Mouse (Mus musculus) midbrain, embryonic 14.5 days (tissue): ENCODE measurements around the gene Naa50. TPM values are rescaled to one million over a fixed set of nuclear protein-coding genes. Genes with fewer than 3 reads are reported as not detected.

Experiments used
- ATAC-seq: fragments of 200-750 bp; cut with Nextera tagmentation; 2 replicates; pipeline ENCODE4 v1.8.0; 2017; ENCODE audit warnings: moderate number of reproducible peaks, moderate library complexity; ENCODE audit not compliant: low FRiP score, low TSS enrichment
- DNase-seq: peaks from one replicate; pipeline ENCODE4 v3.0.0-alpha.2; 2015
- H3K27ac ChIP-seq: fragments of 300-500 bp; sonication (generic); replicated peaks from 2 replicates; pipeline ENCODE4 v1.5.1; 2014; ENCODE audit warnings: mild to moderate bottlenecking, low read depth, low read length, moderate library complexity
- H3K27me3 ChIP-seq: fragments of 300-500 bp; sonication (generic); 2 replicates; pipeline ENCODE4 v1.6.1; 2014; ENCODE audit warnings: low read length, control low read depth, mixed read lengths; ENCODE audit not compliant: control insufficient read depth, insufficient read depth
- H3K36me3 ChIP-seq: fragments of 300-500 bp; sonication (generic); 2 replicates; pipeline ENCODE4 v1.6.1; 2014; ENCODE audit warnings: low read length, control low read depth; ENCODE audit not compliant: control insufficient read depth, insufficient read depth
- H3K4me1 ChIP-seq: fragments of 300-500 bp; sonication (generic); 2 replicates; pipeline ENCODE4 v1.6.1; 2014; ENCODE audit warnings: mild to moderate bottlenecking, antibody characterized with exemption, low read length, control low read depth; ENCODE audit not compliant: control insufficient read depth, insufficient read depth
- H3K4me2 ChIP-seq: fragments of 300-500 bp; sonication (generic); 2 replicates; pipeline ENCODE4 v1.6.1; 2014; ENCODE audit warnings: mild to moderate bottlenecking, low read length, moderate library complexity
- H3K4me3 ChIP-seq: fragments of 300-500 bp; sonication (generic); replicated peaks from 2 replicates; pipeline ENCODE4 v1.5.1; 2014; ENCODE audit warnings: low read depth, low read length
- H3K9ac ChIP-seq: fragments of 300-500 bp; sonication (generic); replicated peaks from 2 replicates; pipeline ENCODE4 v1.6.1; 2014; ENCODE audit warnings: mild to moderate bottlenecking, low read length, moderate library complexity
- H3K9me3 ChIP-seq: fragments of 300-500 bp; sonication (generic); 2 replicates; pipeline ENCODE4 v1.6.1; 2016; ENCODE audit warnings: low read length, control low read depth, mixed read lengths; ENCODE audit not compliant: control insufficient read depth
- WGBS: fragments of 180-500 bp; shearing (Covaris S2); extraction: QIAGEN DNeasy Blood & Tissue Kit; methylation state at CpG from one replicate; pipeline ENCODE4 v1.1.7; 2014; 5-methylcytosine and 5-hydroxymethylcytosine counted together
- polyA plus RNA-seq: library from polyadenylated mRNA; unstranded; fragments of >200 nt; fragmentation: Nextera tagmentation; extraction: Ambion mirVana; gene quantifications from 2 replicates; pipeline ENCODE4 v1.2.1, GENCODE M21; 2014

The Naa50 gene
- polyA plus RNA-seq, 1 experiment from 2014 or later: 43.7 TPM

GRCm38 (mm10) chr16:44122122-44122521 lies 17.5 kb upstream of the Naa50 start:
- Histone ChIP-seq H3K9ac (no peak overlapping the region), H3K4me1 (no peaks in the 10 kb centered on the region), H3K4me2 (no peak overlapping the region), H3K4me3 (no peak overlapping the region), H3K9me3 (no peaks in the 10 kb centered on the region), H3K27ac (no peak overlapping the region), H3K36me3 (0 out of 2 replicates have a peak, but pooled peaks cover 3% of the 10 kb centered on the region), H3K27me3 (no peaks in the 10 kb centered on the region)
- DNase-seq (no peak), ATAC-seq (no peak)
- WGBS: 93% methylated on average over 6 of the region's 6 CpGs

- no peak overlapping the region for H3K4me3 ChIP-seq
- H3K4me1 ChIP-seq: no peaks in the 10 kb centered on the region
- H3K9me3 ChIP-seq: no peaks in the 10 kb centered on the region
- no peak for ATAC-seq
- no peak overlapping the region for H3K27ac ChIP-seq
- no peak overlapping the region for H3K9ac ChIP-seq
- 0 out of 2 replicates have a peak, but pooled peaks cover 3% of the 10 kb centered on the region for H3K36me3 ChIP-seq
- no peak for DNase-seq
- H3K4me2 ChIP-seq: no peak overlapping the region
- no peaks in the 10 kb centered on the region for H3K27me3 ChIP-seq
- 92% methylated on average over 6 of the region's 6 CpGs for WGBS
Measured at GRCm38 (mm10) chr16:44122574-44122973, 17.1 kb upstream of the Naa50 start.

GRCm38 (mm10) chr16:44122982-44123725 lies 16.5 kb upstream of the Naa50 start:
- Histone ChIP-seq H3K9me3 (no peaks in the 10 kb centered on the region), H3K36me3 (0 out of 2 replicates have a peak, but pooled peaks cover 3% of the 10 kb centered on the region), H3K27ac (no peak overlapping the region), H3K27me3 (no peaks in the 10 kb centered on the region), H3K4me1 (no peaks in the 10 kb centered on the region), H3K4me3 (no peak overlapping the region), H3K9ac (no peak overlapping the region), H3K4me2 (no peak overlapping the region)
- WGBS: 92% methylated on average over 7 of the region's 7 CpGs
- DNase-seq (no peak), ATAC-seq (no peak)

- no peak for DNase-seq
- no peak overlapping the region for H3K4me3 ChIP-seq
- 0 out of 2 replicates have a peak, but pooled peaks cover under 1% of the 10 kb centered on the region for H3K36me3 ChIP-seq
- no peak for ATAC-seq
- no peak overlapping the region for H3K9ac ChIP-seq
- no peaks in the 10 kb centered on the region for H3K9me3 ChIP-seq
- no peaks in the 10 kb centered on the region for H3K27me3 ChIP-seq
- WGBS: 83% methylated on average over 2 of the region's 2 CpGs
- H3K27ac ChIP-seq: no peak overlapping the region
- H3K4me2 ChIP-seq: no peak overlapping the region
- H3K4me1 ChIP-seq: no peaks in the 10 kb centered on the region
Measured at GRCm38 (mm10) chr16:44123786-44124185, 15.8 kb upstream of the Naa50 start.

- ATAC-seq: no peak
- H3K4me1 ChIP-seq: no peaks in the 10 kb centered on the region
- no peaks in the 10 kb centered on the region for H3K9me3 ChIP-seq
- no peak for DNase-seq
- H3K4me2 ChIP-seq: no peak overlapping the region
- H3K9ac ChIP-seq: no peak overlapping the region
- 93% methylated on average over 1 of the region's 1 CpGs for WGBS
- H3K36me3 ChIP-seq: no peaks in the 10 kb centered on the region
- no peaks in the 10 kb centered on the region for H3K27me3 ChIP-seq
- H3K27ac ChIP-seq: no peak overlapping the region
- no peak overlapping the region for H3K4me3 ChIP-seq
Measured at GRCm38 (mm10) chr16:44124713-44125112, 14.9 kb upstream of the Naa50 start.

- H3K9me3 ChIP-seq: no peaks in the 10 kb centered on the region
- H3K4me1 ChIP-seq: no peaks in the 10 kb centered on the region
- no peak overlapping the region for H3K4me2 ChIP-seq
- no peak overlapping the region for H3K4me3 ChIP-seq
- H3K27me3 ChIP-seq: no peaks in the 10 kb centered on the region
- no peak overlapping the region for H3K27ac ChIP-seq
- no peak for ATAC-seq
- WGBS: 89% methylated on average over 2 of the region's 2 CpGs
- no peaks in the 10 kb centered on the region for H3K36me3 ChIP-seq
- H3K9ac ChIP-seq: no peak overlapping the region
- DNase-seq: no peak
Measured at GRCm38 (mm10) chr16:44125436-44125835, 14.2 kb upstream of the Naa50 start.

- Histone ChIP-seq H3K27ac (no peak overlapping the region), H3K4me1 (no peaks in the 10 kb centered on the region), H3K9me3 (no peaks in the 10 kb centered on the region), H3K36me3 (no peaks in the 10 kb centered on the region), H3K4me2 (no peak overlapping the region), H3K27me3 (no peaks in the 10 kb centered on the region), H3K4me3 (no peak overlapping the region), H3K9ac (no peak overlapping the region)
- ATAC-seq: no peak
- DNase-seq: no peak
- WGBS: 90% methylated on average over 4 of the region's 4 CpGs
Measured at GRCm38 (mm10) chr16:44126437-44126836, 13.2 kb upstream of the Naa50 start.

GRCm38 (mm10) chr16:44132300-44132699 lies 7.3 kb upstream of the Naa50 start:
- H3K4me2 ChIP-seq: no peak overlapping the region
- H3K4me3 ChIP-seq: no peak overlapping the region
- H3K27me3 ChIP-seq: no peaks in the 10 kb centered on the region
- no peaks in the 10 kb centered on the region for H3K36me3 ChIP-seq
- no peak overlapping the region for H3K27ac ChIP-seq
- no peaks in the 10 kb centered on the region for H3K4me1 ChIP-seq
- H3K9ac ChIP-seq: no peak overlapping the region
- H3K9me3 ChIP-seq: no peaks in the 10 kb centered on the region
- 85% methylated on average over 4 of the region's 4 CpGs for WGBS
- ATAC-seq: no peak
- DNase-seq: no peak

GRCm38 (mm10) chr16:44133187-44133586 lies 6.4 kb upstream of the Naa50 start:
- DNase-seq (no peak), ATAC-seq (no peak)
- Histone ChIP-seq H3K9ac (no peak overlapping the region), H3K4me2 (no peak overlapping the region), H3K27me3 (no peaks in the 10 kb centered on the region), H3K27ac (no peak overlapping the region), H3K36me3 (no peaks in the 10 kb centered on the region), H3K4me3 (no peak overlapping the region), H3K4me1 (peaks cover 8% of the 10 kb centered on the region), H3K9me3 (no peaks in the 10 kb centered on the region)
- 91% methylated on average over 3 of the region's 3 CpGs for WGBS
